Mouse (Mus musculus) bone marrow, adult 2 months (tissue): ENCODE measurements around the gene Rit1. TPM values are rescaled to one million over a fixed set of nuclear protein-coding genes. Genes with fewer than 3 reads are reported as not detected.

Experiments used
- polyA plus RNA-seq: library from polyadenylated mRNA; stranded (reverse); fragments of >200 nt; gene quantifications from 2 replicates; pipeline ENCODE4 v1.2.4, GENCODE M21; 2011; ENCODE audit warnings: low replicate concordance; ENCODE audit not compliant: missing spikeins, insufficient read depth, insufficient read length

Rit1 gene
- polyA plus RNA-seq, 1 experiment = 61.7 TPM

Other genes starting within 250 kb of the Rit1 start
- 58.9 and 69.6 TPM in 2 replicates for gene Lmna, start 206.9 kb upstream of the Rit1 start, polyA plus RNA-seq
- 0.77 and 2.2 TPM in 2 replicates for gene Mex3a, start 184.4 kb upstream of the Rit1 start, polyA plus RNA-seq
- gene Rab25, start 168.5 kb upstream of the Rit1 start, polyA plus RNA-seq = 1.4 TPM in 1 of 2 replicates, not detected in the other
- gene Lamtor2, start 163.8 kb upstream of the Rit1 start, polyA plus RNA-seq = 82.9 and 126 TPM in 2 replicates
- 20.9 and 25.2 TPM in 2 replicates for gene Ubqln4, start 163.1 kb upstream of the Rit1 start, polyA plus RNA-seq
- gene Ssr2, start 141.0 kb upstream of the Rit1 start, polyA plus RNA-seq = 46.1 and 84.8 TPM in 2 replicates
- gene Arhgef2, start 110.9 kb upstream of the Rit1 start, polyA plus RNA-seq = 39.3 and 96.1 TPM in 2 replicates
- gene Rxfp4, start 63.7 kb upstream of the Rit1 start, polyA plus RNA-seq = not detected in 2 replicates
- gene Khdc4, start 31.0 kb upstream of the Rit1 start, polyA plus RNA-seq = 23.2 and 37.6 TPM in 2 replicates
- gene Syt11, start 58.3 kb downstream of the Rit1 start, polyA plus RNA-seq = 3.4 and 5.5 TPM in 2 replicates
- gene Gon4l, start 118.4 kb downstream of the Rit1 start, polyA plus RNA-seq = 21.0 and 33.1 TPM in 2 replicates
- gene Msto1, start 197.2 kb downstream of the Rit1 start, polyA plus RNA-seq = 5.5 and 13.7 TPM in 2 replicates
- gene Ash1l, start 233.8 kb downstream of the Rit1 start, polyA plus RNA-seq = 9.8 and 18.8 TPM in 2 replicates
- 97.2 and 175 TPM in 2 replicates for gene Dap3, start 234.3 kb downstream of the Rit1 start, polyA plus RNA-seq